Mouse (Mus musculus): ENCODE measurements around the gene Ptger4.

DNA sequence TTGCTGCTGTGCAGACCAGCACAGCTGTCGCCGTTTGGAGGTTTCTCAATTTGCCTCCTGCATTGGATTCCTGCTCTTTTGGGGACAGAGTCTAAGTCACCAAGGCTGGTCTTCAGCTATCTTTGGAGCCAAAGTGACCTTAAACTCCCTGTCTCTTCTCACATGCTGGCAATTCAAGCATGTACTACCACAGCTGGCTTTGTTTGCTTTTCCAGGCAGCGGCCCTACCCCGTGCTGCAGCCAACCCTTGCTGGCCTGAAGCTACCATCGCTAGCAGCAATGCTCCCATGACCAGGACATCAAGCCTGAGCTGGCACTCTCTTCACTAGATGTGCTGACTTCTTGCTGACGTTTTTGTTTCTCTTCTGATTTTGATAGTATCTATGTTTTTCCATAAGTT is 85.2 kb downstream of the Ptger4 start:
- TF ChIP-seq CTCF (IDR thresholded peaks at IDR 0.05; ENCODE audit: low read depth) (no peak), EP300 (IDR thresholded peaks at IDR 0.05; ENCODE audit: low read depth) (no peak)

Data from liver, postnatal 0 days (tissue).